Mouse (Mus musculus) testis, adult 2 months (tissue): ENCODE data around the gene Plcb3.

Experiments used
- CTCF ChIP-seq: fragments of 200-500 bp; IDR thresholded peaks from 2 replicates; pipeline ENCODE4 v1.5.1; 2012; ENCODE audit warnings: low read depth, mild to moderate bottlenecking, inconsistent platforms, low read length, moderate library complexity; ENCODE audit not compliant: control insufficient read depth, insufficient read depth, insufficient replicate concordance
- POLR2A ChIP-seq: fragments of 200-500 bp; IDR thresholded peaks from 2 replicates; pipeline ENCODE4 v1.6.1; 2012; ENCODE audit warnings: low read depth, mild to moderate bottlenecking, inconsistent platforms, low read length, moderate library complexity; ENCODE audit not compliant: control insufficient read depth

- TF ChIP-seq CTCF (no peak), POLR2A (no peak)
Measured at GRCm38 (mm10) chr19:6925611-6926329, 50.5 kb downstream of the Plcb3 start.
